Mouse (Mus musculus): ENCODE results near the gene Dlg1.

The Dlg1 gene

GRCm38 (mm10) chr16:31663379-31664286 is at the start of gene Dlg1:
Gene Dlg1, plus strand, starts transcription at chr16:31663443.
- DNase-seq (ENCODE audit: low spot score in 2 of 2), result peak; percentile 42 to 76

- DNase-seq (ENCODE audit: low spot score in 2 of 2), result no peak
Measured at GRCm38 (mm10) chr16:31616382-31616781, 46.9 kb upstream of the Dlg1 start.

GRCm38 (mm10) chr16:31617128-31617527 is 46.1 kb upstream of the Dlg1 start:
- DNase-seq (ENCODE audit: low spot score in 2 of 2), result no peak

GRCm38 (mm10) chr16:31617823-31618371 is 45.3 kb upstream of the Dlg1 start:
- peak in 1 of 2 experiments; percentile 61 for DNase-seq (ENCODE audit: low spot score in 2 of 2)

- DNase-seq (ENCODE audit: low spot score in 2 of 2), result no peak
Measured at GRCm38 (mm10) chr16:31618671-31619070, 44.6 kb upstream of the Dlg1 start.

GRCm38 (mm10) chr16:31619675-31620335 is 43.4 kb upstream of the Dlg1 start:
- no peak for DNase-seq (ENCODE audit: low spot score in 2 of 2)

- no peak for DNase-seq (ENCODE audit: low spot score in 2 of 2)
Measured at GRCm38 (mm10) chr16:31622356-31622755, 40.9 kb upstream of the Dlg1 start.

- no peak for DNase-seq (ENCODE audit: low spot score in 2 of 2)
Measured at GRCm38 (mm10) chr16:31623136-31623535, 40.1 kb upstream of the Dlg1 start.

- DNase-seq (ENCODE audit: low spot score in 2 of 2), result no peak
Measured at GRCm38 (mm10) chr16:31624749-31625148, 38.5 kb upstream of the Dlg1 start.

- no peak for DNase-seq (ENCODE audit: low spot score in 2 of 2)
Measured at GRCm38 (mm10) chr16:31626331-31626730, 36.9 kb upstream of the Dlg1 start.

GRCm38 (mm10) chr16:31630381-31630780 is 32.9 kb upstream of the Dlg1 start:
- no peak for DNase-seq (ENCODE audit: low spot score in 2 of 2)

- DNase-seq (ENCODE audit: low spot score in 2 of 2), result no peak
Measured at GRCm38 (mm10) chr16:31631046-31631445, 32.2 kb upstream of the Dlg1 start.

- DNase-seq (ENCODE audit: low spot score in 2 of 2), result no peak
Measured at GRCm38 (mm10) chr16:31634371-31634770, 28.9 kb upstream of the Dlg1 start.

GRCm38 (mm10) chr16:31638393-31638792 is 24.9 kb upstream of the Dlg1 start:
- no peak for DNase-seq (ENCODE audit: low spot score in 2 of 2)

GRCm38 (mm10) chr16:31639946-31640345 is 23.3 kb upstream of the Dlg1 start:
- no peak for DNase-seq (ENCODE audit: low spot score in 2 of 2)

- DNase-seq (ENCODE audit: low spot score in 2 of 2), result no peak
Measured at GRCm38 (mm10) chr16:31641776-31642175, 21.5 kb upstream of the Dlg1 start.

- DNase-seq (ENCODE audit: low spot score in 2 of 2), result no peak
Measured at GRCm38 (mm10) chr16:31647221-31647620, 16.0 kb upstream of the Dlg1 start.

GRCm38 (mm10) chr16:31650788-31651187 is 12.5 kb upstream of the Dlg1 start:
- DNase-seq (ENCODE audit: low spot score in 2 of 2), result no peak

- DNase-seq (ENCODE audit: low spot score in 2 of 2), result no peak
Measured at GRCm38 (mm10) chr16:31651541-31651940, 11.7 kb upstream of the Dlg1 start.

- DNase-seq (ENCODE audit: low spot score in 2 of 2), result no peak
Measured at GRCm38 (mm10) chr16:31652115-31652843, 11.0 kb upstream of the Dlg1 start.

- DNase-seq (ENCODE audit: low spot score in 2 of 2), result no peak
Measured at GRCm38 (mm10) chr16:31653616-31654015, 9.6 kb upstream of the Dlg1 start.

GRCm38 (mm10) chr16:31654021-31654420 is 9.2 kb upstream of the Dlg1 start:
- DNase-seq (ENCODE audit: low spot score in 2 of 2), result no peak

Measured in cerebellum, postnatal 4 days (tissue).